Mouse (Mus musculus): ENCODE data around the gene Arid1b. TPM values are rescaled to one million over a fixed set of nuclear protein-coding genes. Genes with fewer than 3 reads are reported as not detected.
"Not testable (repeated sequence)": the region's sequence is repeated elsewhere in the genome, so short reads cannot be mapped to it uniquely, and the experiment has no call there.

Gene Arid1b
- polyA plus RNA-seq, 1 experiment = 10.8 TPM

GRCm38 (mm10) chr17:5110981-5111380 is 116.8 kb downstream of the Arid1b start:
- not testable (repeated sequence) for DNase-seq (ENCODE audit: low spot score)

GRCm38 (mm10) chr17:5112116-5112515 is 118.0 kb downstream of the Arid1b start:
- no peak for DNase-seq (ENCODE audit: low spot score)

- DNase-seq (ENCODE audit: low spot score) = no peak
Measured at GRCm38 (mm10) chr17:5115952-5116351, 121.8 kb downstream of the Arid1b start.

- no peak for DNase-seq (ENCODE audit: low spot score)
Measured at GRCm38 (mm10) chr17:5116990-5117389, 122.9 kb downstream of the Arid1b start.

GRCm38 (mm10) chr17:5118171-5118570 is 124.0 kb downstream of the Arid1b start:
- DNase-seq (ENCODE audit: low spot score) = no peak

GRCm38 (mm10) chr17:5124643-5125042 is 130.5 kb downstream of the Arid1b start:
- no peak for DNase-seq (ENCODE audit: low spot score)

- DNase-seq (ENCODE audit: low spot score) = no peak
Measured at GRCm38 (mm10) chr17:5125084-5125855, 131.1 kb downstream of the Arid1b start.

- DNase-seq (ENCODE audit: low spot score) = no peak
Measured at GRCm38 (mm10) chr17:5125856-5126806, 132.0 kb downstream of the Arid1b start.

- no peak for DNase-seq (ENCODE audit: low spot score)
Measured at GRCm38 (mm10) chr17:5129606-5130005, 135.5 kb downstream of the Arid1b start.

GRCm38 (mm10) chr17:5130116-5130515 is 136.0 kb downstream of the Arid1b start:
- no peak for DNase-seq (ENCODE audit: low spot score)

GRCm38 (mm10) chr17:5131706-5132105 is 137.6 kb downstream of the Arid1b start:
- no peak for DNase-seq (ENCODE audit: low spot score)

GRCm38 (mm10) chr17:5132296-5132986 is 138.3 kb downstream of the Arid1b start:
- no peak for DNase-seq (ENCODE audit: low spot score)

GRCm38 (mm10) chr17:5132987-5133355 is 138.8 kb downstream of the Arid1b start:
- DNase-seq (ENCODE audit: low spot score) = no peak

GRCm38 (mm10) chr17:5133831-5134230 is 139.7 kb downstream of the Arid1b start:
- no peak for DNase-seq (ENCODE audit: low spot score)

GRCm38 (mm10) chr17:5134271-5134670 is 140.1 kb downstream of the Arid1b start:
- no peak for DNase-seq (ENCODE audit: low spot score)

- DNase-seq (ENCODE audit: low spot score) = no peak
Measured at GRCm38 (mm10) chr17:5137936-5138335, 143.8 kb downstream of the Arid1b start.

- no peak for DNase-seq (ENCODE audit: low spot score)
Measured at GRCm38 (mm10) chr17:5138641-5139205, 144.6 kb downstream of the Arid1b start.

- no peak for DNase-seq (ENCODE audit: low spot score)
Measured at GRCm38 (mm10) chr17:5139553-5139952, 145.4 kb downstream of the Arid1b start.

- no peak for DNase-seq (ENCODE audit: low spot score)
Measured at GRCm38 (mm10) chr17:5143735-5144439, 149.8 kb downstream of the Arid1b start.

- DNase-seq (ENCODE audit: low spot score) = no peak
Measured at GRCm38 (mm10) chr17:5150660-5151063, 156.5 kb downstream of the Arid1b start.

- no peak for DNase-seq (ENCODE audit: low spot score)
Measured at GRCm38 (mm10) chr17:5151852-5152251, 157.7 kb downstream of the Arid1b start.
